Mouse (Mus musculus): Measurements from ENCODE around the gene Samd8. TPM values are rescaled to one million over a fixed set of nuclear protein-coding genes. Genes with fewer than 3 reads are reported as not detected.

The Samd8 gene
- total RNA-seq, 2 experiments from 2014 or later, result 75.1 to 79.7 TPM

DNA sequence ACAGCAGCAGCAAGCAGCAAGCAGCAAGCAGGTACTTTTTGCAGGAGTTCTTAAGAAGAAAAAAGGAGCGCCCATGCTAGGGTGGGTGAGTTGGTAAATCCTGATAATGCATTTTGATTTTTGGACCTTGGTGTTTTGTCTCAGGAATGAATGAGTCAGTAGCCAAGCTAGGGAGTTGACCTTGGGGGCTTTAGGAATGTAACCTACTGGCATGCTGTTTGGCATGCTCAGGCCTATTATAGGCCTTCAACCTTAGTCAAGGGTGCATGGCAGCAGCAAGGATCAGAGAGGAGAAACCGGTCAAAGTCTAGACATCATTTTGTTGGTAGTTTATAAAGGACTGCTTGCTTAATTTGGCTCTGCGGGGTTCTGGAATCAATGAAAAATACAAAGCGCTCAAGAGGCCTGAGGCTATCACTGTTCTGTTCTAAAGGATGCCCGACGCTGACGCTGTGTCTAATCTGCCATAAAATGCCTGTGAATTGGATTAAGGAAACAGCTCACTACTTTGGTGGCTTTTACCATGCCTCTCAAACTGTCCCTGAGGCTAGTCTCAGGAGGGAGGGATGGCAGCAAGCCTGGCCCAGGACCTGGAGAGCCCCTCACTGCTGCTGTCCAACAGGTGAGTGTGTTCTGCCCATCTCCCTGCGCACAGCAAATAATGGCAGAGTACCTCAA is 28.2 kb upstream of the Samd8 start:
- TF ChIP-seq CTCF (IDR thresholded peaks at IDR 0.05), result no peak
- Histone ChIP-seq H3K4me3 (no peak overlapping the region), H3K27ac (no peak overlapping the region)
- no peak for DNase-seq (ENCODE audit: extremely low spot score in 1 of 2, low spot score in 2 of 2)
- intact Hi-C loops (cut with DNase I), result no loop called here

DNA sequence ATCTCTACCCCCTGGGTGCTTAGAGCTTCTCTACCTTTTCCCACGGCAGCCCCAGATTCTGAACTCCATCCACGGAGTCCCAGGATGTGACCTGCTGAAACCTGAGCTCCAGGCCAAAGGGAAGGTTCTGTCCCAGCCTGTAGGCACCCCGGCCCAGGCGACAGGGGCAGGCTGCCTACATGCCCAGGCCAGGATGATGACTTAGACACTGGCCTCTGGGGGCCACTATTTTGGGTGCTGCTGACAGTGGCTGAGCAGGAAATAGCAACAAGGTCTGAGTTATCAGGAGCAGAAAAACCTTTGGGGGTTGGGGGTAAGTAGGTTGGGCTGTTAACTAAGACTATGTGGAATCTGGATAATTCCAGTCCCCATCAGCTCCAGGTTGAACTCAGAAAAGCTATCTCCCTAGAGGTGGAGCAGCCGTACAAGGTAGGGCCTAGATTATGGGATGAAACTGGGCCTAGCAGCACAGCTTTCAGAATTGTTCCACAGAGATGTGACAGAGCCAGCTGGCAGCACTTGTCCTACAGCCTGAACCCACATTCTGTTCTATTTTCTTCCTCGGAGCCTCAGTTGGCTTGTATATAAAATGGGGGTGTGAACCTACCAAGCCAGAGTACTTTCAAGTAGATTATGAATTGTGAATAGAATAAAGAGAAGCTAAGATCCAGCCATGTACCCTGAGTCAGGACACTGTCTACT is 21.1 kb upstream of the Samd8 start:
- peak overlapping the region; percentile 74 for H3K27ac ChIP-seq
- no peak for DNase-seq (ENCODE audit: extremely low spot score in 1 of 2, low spot score in 2 of 2)
- no peak overlapping the region for H3K4me3 ChIP-seq
- no peak for TF ChIP-seq CTCF (IDR thresholded peaks at IDR 0.05)
- intact Hi-C loops (cut with DNase I), result no loop called here

DNA sequence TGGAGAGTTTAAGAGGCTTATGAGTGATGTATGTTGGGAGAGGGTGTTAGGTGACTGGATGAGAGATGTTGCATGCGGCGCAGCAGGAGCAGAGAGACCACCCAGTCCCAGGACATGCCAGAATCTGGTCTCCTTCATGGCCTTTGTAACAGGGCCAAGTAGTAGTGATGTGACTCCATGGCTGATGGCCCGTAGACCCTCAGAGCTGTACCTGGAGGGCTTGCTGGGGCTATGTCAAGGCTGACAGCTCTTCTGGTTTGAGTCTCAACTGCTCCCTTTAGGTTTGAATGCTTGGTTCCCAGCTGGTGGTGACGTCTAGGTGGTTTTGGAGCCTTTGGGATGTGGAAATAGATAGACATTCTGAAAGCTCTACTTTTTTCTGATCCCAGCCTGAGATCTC is 20.4 kb upstream of the Samd8 start:
- no peak overlapping the region for H3K4me3 ChIP-seq
- no peak for TF ChIP-seq CTCF (IDR thresholded peaks at IDR 0.05)
- peak overlapping the region; percentile 69 for H3K27ac ChIP-seq
- no peak for DNase-seq (ENCODE audit: extremely low spot score in 1 of 2, low spot score in 2 of 2)
- intact Hi-C loops (cut with DNase I), result no loop called here

DNA sequence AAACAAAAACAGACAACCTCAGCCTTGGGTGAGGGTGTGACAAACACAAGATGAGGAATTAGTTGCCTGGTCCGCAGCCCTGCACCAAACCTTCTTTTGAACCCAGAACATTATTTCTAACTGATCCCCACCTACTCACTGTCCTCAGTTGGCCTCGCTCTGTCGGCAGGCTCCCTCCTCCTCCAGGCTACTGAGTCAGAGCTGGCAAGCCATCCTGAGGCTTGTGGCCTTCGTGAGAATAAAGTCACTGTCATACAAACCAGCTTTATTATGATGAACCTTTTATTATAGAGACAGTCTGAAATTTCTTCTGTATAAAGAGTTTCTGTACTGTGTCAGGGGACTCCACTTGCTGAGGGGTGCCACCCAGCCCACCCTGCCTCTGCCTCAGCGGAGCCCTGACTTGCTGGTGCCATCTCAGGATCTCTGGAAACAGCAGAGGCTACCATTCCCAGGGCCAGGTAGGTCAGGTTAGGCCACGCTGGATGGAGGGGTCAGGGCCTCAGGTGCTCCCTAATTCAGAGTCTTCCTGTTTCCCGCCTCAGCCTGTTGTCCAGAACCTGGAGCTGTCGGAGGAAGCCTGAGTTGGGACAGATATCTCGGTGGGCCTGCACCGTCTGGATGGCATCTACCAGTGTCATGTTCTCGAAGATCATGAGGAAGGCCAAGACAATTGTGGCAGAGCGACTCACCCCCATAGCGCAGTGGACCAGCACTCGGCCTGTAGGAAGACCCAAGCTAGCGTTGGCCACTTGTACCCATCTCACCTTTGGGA is 17.0 kb upstream of the Samd8 start:
- Histone ChIP-seq H3K4me3 (no peak overlapping the region), H3K27ac (no peak overlapping the region; the same call in 1 of the 2 replicates)
- DNase-seq (ENCODE audit: extremely low spot score in 1 of 2, low spot score in 2 of 2), result no peak
- intact Hi-C loops (cut with DNase I), result no loop called here
- no peak for TF ChIP-seq CTCF (IDR thresholded peaks at IDR 0.05)

DNA sequence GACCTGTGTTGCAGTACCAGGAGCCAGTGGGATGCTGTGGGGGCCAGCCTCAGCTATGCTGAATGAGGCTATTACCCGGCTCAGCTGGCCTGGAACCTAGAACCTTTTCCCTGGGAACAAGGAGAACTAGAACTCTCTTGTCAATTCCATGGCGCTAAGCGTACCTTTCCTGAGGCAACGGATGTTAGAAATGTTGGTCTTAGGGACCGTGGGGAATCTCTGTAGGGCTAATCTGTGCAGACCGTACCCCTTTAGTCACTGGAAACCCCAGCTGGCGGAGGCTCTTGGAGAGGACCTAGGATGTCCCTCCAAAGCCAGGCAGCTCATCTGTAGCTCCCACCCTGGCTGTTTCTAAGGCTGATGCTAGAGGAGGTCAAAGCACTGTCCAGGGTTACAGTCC is 10.0 kb upstream of the Samd8 start:
- no peak for DNase-seq (ENCODE audit: extremely low spot score in 1 of 2, low spot score in 2 of 2)
- H3K4me3 ChIP-seq, result no peak overlapping the region

DNA sequence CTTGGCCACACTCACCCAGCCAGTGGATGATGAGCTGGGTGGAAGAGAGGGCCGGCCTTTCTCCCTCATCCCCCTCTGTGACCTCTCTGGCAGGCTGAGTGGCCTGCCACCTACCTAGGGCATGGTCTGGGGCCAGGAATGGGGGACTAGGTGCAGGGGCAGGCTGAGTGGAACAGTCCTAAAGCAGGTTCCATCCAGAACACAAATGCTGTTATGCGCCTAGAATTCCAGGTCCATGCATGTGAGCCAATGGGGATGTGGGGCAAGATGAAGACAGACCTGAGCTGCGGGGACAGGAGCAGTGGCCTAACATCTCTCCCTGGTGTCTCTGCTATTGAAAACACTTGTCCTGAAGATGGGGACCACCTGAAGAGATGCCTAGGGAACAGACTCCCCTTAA is 9.0 kb upstream of the Samd8 start:
- DNase-seq (ENCODE audit: extremely low spot score in 1 of 2, low spot score in 2 of 2), result no peak
- intact Hi-C loops (cut with DNase I), result loop anchor here (5.0 kb wide), 3 partner anchors 129 to 689 kb away; partner anchors contain the start of genes Adk and Ap3m1
- TF ChIP-seq CTCF (IDR thresholded peaks at IDR 0.05), result no peak
- H3K4me3 ChIP-seq, result no peak overlapping the region
- H3K27ac ChIP-seq, result no peak overlapping the region

More for the DNA sequence above, 10.0 kb upstream of the Samd8 start:
- TF ChIP-seq CTCF (IDR thresholded peaks at IDR 0.05), result no peak
- H3K27ac ChIP-seq, result no peak overlapping the region
- intact Hi-C loops (cut with DNase I), result loop anchor here (5.0 kb wide), 3 partner anchors 128 to 688 kb away; partner anchors contain the start of genes Adk and Ap3m1

DNA sequence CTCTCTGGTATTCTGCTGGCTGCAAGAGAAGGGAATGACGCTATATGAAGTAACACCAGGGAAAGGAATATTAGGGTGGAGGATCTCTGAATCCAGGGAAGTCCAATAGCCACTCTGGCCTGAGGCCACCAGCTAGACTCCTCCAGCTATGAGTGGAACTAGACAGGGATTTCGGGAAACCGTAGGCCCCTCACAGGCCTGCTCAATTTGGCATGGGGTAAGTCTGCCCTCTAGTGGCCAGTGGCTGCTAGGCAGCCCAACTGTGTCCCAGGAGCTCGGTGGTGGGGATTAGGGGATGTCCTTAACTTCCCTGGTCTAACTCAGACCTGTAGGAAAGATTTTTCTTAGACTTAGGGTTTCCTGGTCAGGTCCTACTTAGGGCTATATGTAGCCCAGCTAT is 8.5 kb upstream of the Samd8 start:
- H3K27ac ChIP-seq, result no peak overlapping the region
- intact Hi-C loops (cut with DNase I), result loop anchor here (1.0 to 5.0 kb wide), 6 partner anchors 63 to 689 kb away; partner anchors contain the start of genes Adk and Ap3m1

DNA sequence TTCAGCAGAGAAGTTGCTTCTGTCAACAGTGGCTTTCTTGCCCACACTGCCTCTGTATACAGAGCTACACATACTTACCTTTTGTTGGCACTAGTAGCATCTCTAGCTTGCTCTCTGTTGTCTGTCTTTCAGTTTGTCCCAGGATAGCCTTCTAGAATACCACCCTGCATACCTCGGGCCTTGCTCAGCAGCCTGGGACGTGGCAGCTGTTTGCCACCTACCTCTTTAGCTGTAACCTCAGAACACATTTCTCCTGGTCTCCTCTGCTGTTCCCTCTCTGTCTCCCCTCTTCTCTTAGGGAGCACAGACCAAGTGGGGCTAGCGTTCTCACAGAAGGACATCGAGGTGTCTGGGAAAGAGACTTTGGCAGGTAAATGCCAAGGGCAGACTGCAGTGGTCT is 7.9 kb upstream of the Samd8 start:
- intact Hi-C loops (cut with DNase I), result loop anchor here (1.0 to 5.0 kb wide), 6 partner anchors 64 to 690 kb away; partner anchors contain the start of genes Adk and Ap3m1
- H3K4me3 ChIP-seq, result no peak overlapping the region

More for the DNA sequence above, 8.5 kb upstream of the Samd8 start:
- DNase-seq (ENCODE audit: extremely low spot score in 1 of 2, low spot score in 2 of 2), result peak; percentile 81 to 87
- H3K4me3 ChIP-seq, result no peak overlapping the region
- TF ChIP-seq CTCF (IDR thresholded peaks at IDR 0.05), result peak; percentile 100

DNA sequence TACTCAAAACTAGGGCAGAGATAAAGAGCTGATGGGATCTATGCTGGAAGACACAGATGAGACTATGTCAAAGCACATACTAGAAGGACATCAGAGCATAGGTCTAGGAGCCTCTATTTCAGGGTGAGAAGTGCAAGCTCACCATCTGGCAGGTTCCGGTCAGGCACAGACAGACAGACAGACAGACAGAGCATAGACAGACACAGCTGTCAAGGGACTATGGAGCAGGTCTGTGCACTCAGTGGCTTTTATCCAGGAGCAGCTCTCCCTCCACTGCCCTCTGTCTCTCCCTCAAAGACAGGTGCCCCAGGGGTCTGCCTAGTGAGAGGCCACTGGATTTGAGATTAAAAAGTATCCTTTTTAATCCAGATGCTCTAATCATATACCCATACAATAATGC is 6.2 kb upstream of the Samd8 start:
- no peak overlapping the region for H3K4me3 ChIP-seq
- H3K27ac ChIP-seq, result no peak overlapping the region
- no peak for DNase-seq (ENCODE audit: extremely low spot score in 1 of 2, low spot score in 2 of 2)
- TF ChIP-seq CTCF (IDR thresholded peaks at IDR 0.05), result no peak
- intact Hi-C loops (cut with DNase I), result loop anchor here (5.0 kb wide), 3 partner anchors 132 to 692 kb away; partner anchors contain the start of genes Adk and Ap3m1

More for the DNA sequence above, 7.9 kb upstream of the Samd8 start:
- H3K27ac ChIP-seq, result no peak overlapping the region
- no peak for TF ChIP-seq CTCF (IDR thresholded peaks at IDR 0.05)
- DNase-seq (ENCODE audit: extremely low spot score in 1 of 2, low spot score in 2 of 2), result no peak

DNA sequence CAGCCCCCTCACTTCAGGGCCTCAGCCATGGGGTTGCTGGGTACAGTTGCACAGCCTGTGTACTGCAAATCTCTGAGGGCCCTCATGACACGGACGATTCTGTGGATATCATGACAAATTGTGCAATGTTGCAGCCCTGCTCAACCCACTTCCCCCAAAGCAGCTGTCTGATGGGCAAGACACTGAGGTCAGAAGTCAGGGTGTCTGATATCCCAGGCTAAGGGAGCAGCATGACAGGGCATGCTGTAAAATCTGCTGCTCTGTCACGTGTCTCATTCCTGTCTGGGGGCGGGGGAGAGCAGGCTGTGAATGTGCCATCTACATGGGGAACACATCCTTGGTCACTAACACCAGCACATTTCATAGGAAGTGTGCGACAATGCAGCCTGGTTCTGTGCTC is 5.2 kb upstream of the Samd8 start:
- no peak overlapping the region for H3K4me3 ChIP-seq
- no peak overlapping the region for H3K27ac ChIP-seq
- DNase-seq (ENCODE audit: extremely low spot score in 1 of 2, low spot score in 2 of 2), result no peak
- intact Hi-C loops (cut with DNase I), result no loop called here
- no peak for TF ChIP-seq CTCF (IDR thresholded peaks at IDR 0.05)

DNA sequence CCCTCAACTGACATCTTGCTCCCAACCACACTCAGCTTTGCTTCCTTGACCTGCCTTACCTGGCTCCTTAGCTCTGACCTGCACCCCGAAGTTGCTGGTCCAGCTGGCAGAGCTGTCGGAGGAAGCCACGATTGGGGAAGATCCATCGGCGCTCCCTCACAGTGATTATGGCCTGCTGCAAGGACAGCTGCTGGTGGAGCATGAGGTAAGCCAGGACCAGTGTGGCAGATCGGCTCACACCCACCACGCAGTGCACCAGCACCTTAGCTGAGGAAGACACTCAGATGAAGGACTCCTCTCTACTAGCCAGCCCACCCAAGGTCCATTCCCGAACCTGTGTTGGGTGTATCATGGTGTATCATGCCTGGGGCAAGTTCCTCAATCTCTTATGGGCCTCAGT is 4.1 kb upstream of the Samd8 start:
- H3K4me3 ChIP-seq, result no peak overlapping the region
- no peak for DNase-seq (ENCODE audit: extremely low spot score in 1 of 2, low spot score in 2 of 2)
- no peak overlapping the region for H3K27ac ChIP-seq
- TF ChIP-seq CTCF (IDR thresholded peaks at IDR 0.05), result no peak
- intact Hi-C loops (cut with DNase I), result no loop called here

DNA sequence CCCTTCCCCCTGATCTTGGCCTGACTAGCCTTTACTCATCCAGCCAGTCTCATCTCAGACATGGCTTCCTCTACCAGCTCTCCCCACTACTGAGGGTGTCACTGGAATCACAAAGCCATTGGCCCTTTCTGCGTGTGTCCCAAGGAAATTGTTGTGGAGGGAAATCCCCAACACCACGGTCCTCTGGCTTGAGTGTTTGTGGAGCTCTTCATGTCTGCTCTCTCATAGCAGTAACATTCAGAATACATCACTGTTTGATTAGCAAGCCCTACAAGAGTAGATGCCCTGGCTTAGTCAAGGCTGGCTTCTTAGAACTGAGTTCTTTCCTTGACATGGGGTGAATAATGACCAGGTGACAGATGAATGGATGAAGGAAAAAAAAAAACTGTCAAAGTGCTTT is 3.5 kb upstream of the Samd8 start:
- Histone ChIP-seq H3K4me3 (no peak overlapping the region), H3K27ac (no peak overlapping the region)
- DNase-seq (ENCODE audit: extremely low spot score in 1 of 2, low spot score in 2 of 2), result no peak
- no peak for TF ChIP-seq CTCF (IDR thresholded peaks at IDR 0.05)
- intact Hi-C loops (cut with DNase I), result no loop called here
